Mouse (Mus musculus): ENCODE measurements around the gene Unc50.

The Unc50 gene

DNA sequence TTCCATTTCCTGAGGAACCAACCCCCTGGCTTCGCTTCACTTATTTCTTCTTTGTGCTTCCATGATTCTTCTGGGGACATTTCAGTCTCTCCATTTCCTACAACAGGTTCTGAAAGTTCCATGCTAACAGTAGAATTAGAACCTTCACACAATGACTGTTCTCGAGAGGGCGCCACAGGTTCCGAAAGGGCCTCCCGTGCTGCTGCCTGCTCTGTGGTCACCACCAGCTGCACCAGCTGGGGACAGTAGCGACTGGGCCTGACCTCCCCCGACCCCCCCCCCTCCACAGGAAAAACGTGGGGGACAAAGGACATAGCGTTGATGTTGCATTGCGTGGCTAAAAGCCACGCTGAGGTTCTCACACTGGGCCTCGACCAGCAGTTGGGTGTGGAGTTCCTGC, 58.6 kb downstream of the Unc50 start:
- DNase-seq (ENCODE audit: low read depth), result no peak

All from naive thymus-derived CD4-positive, alpha-beta T cell, adult 2 months (primary cell).